In the genomic region with DNA sequence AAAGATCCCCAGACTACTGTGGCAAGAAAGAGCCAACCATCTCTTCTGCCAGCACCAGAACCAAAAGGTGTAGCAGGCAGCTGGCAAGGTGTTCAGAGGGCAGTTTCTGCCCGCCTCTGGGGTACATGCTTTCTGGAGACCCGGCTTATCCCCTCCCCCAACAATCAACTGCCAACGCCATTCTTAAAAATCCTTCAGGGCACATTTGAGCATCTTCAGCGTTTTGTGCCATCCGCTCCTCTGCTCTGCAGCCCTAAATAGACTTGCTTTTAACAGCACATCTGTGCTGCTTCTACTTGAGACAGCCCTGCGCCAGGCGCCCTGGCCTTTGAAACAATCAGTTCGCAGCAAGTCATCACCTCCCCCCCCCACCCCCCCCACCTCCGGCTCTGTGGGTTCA, we compare ENCODE assay signal across 28 mouse cellular contexts. TPM values are rescaled to one million over a fixed set of nuclear protein-coding genes. Genes with fewer than 3 reads are reported as not detected.
DNase-seq lines count a peak whose midpoint lies in the region; ATAC-seq and TF ChIP-seq lines count a peak whose summit lies in the region.
"Had no signal": no experiment of that assay in that cellular context is flagged by ENCODE, and none has a peak within 500 bp of the region (broad histone marks: within the 10 kb centered on the region; RNA-seq: fewer than 3 reads in every experiment).

No protein-coding gene starts in this region.

- no peaks in the 10 kb centered on the region for H3K36me3 ChIP-seq in neural tube, embryonic 15.5 days
- no peaks in the 10 kb centered on the region for H3K36me3 ChIP-seq in intestine, embryonic 16.5 days (ENCODE audit: control insufficient read depth, insufficient read depth, low read length)
- H3K36me3 ChIP-seq: heart, embryonic 10.5 days; intestine, embryonic 15.5 days; kidney, embryonic 15.5 days; limb, embryonic 10.5 days; liver, embryonic 15.5 days; lung, embryonic 15.5 days had no signal

- H3K4me2 ChIP-seq in neural tube, embryonic 15.5 days = no peak overlapping the region
- H3K4me2 ChIP-seq in intestine, embryonic 16.5 days (ENCODE audit: low read depth, low read length) = no peak overlapping the region
- H3K4me2 ChIP-seq: intestine, embryonic 15.5 days; kidney, embryonic 15.5 days; liver, embryonic 15.5 days; lung, embryonic 15.5 days had no signal

- H3K27me3 ChIP-seq in neural tube, embryonic 15.5 days (replicated peaks) = no peaks in the 10 kb centered on the region
- H3K27me3 ChIP-seq in intestine, embryonic 16.5 days (replicated peaks; ENCODE audit: control insufficient read depth, insufficient read depth, low read length) = no peaks in the 10 kb centered on the region
- H3K27me3 ChIP-seq: intestine, embryonic 15.5 days; kidney, embryonic 15.5 days; liver, embryonic 15.5 days; lung, embryonic 15.5 days had no signal

- H3K4me3 ChIP-seq in layer of hippocampus, adult 2 months = no peak overlapping the region
- H3K4me3 ChIP-seq in neural tube, embryonic 15.5 days (replicated peaks) = no peak overlapping the region
- no peak overlapping the region for H3K4me3 ChIP-seq in intestine, embryonic 16.5 days (ENCODE audit: low read length)
- H3K4me3 ChIP-seq: heart, embryonic 10.5 days; intestine, embryonic 15.5 days; kidney, embryonic 15.5 days; limb, embryonic 10.5 days; liver, embryonic 15.5 days; lung, embryonic 15.5 days; myocyte had no signal

- ATAC-seq in neural tube, embryonic 15.5 days (ENCODE audit: low FRiP score) = no peak
- no peak for ATAC-seq in intestine, embryonic 16.5 days
- ATAC-seq: activated CD4-positive, CD25-positive, alpha-beta regulatory T cell, adult 4 months; hindbrain, embryonic 16.5 days; intestine, embryonic 15.5 days; midbrain, embryonic 16.5 days had no signal

- no peaks in the 10 kb centered on the region for H3K9me3 ChIP-seq in neural tube, embryonic 15.5 days (replicated peaks)
- no peaks in the 10 kb centered on the region for H3K9me3 ChIP-seq in intestine, embryonic 16.5 days (ENCODE audit: control insufficient read depth, low read length)
- H3K9me3 ChIP-seq: heart, embryonic 10.5 days; intestine, embryonic 15.5 days; kidney, embryonic 15.5 days; limb, embryonic 10.5 days; liver, embryonic 15.5 days; lung, embryonic 15.5 days had no signal

- TF ChIP-seq CTCF in layer of hippocampus, adult 2 months (conservative IDR thresholded peaks at IDR 0.05) = no peak

- 61% methylated on average over 8 of the region's 9 CpGs for WGBS in neural tube, embryonic 15.5 days
- 76% methylated on average over 8 of the region's 9 CpGs for WGBS in intestine, embryonic 16.5 days

- H3K9ac ChIP-seq in neural tube, embryonic 15.5 days (replicated peaks) = no peak overlapping the region
- no peak overlapping the region for H3K9ac ChIP-seq in intestine, embryonic 16.5 days (ENCODE audit: low read depth, low read length)
- H3K9ac ChIP-seq: intestine, embryonic 15.5 days; kidney, embryonic 15.5 days; liver, embryonic 15.5 days; lung, embryonic 15.5 days had no signal

- peaks cover 2% of the 10 kb centered on the region; the same call in 1 of the 2 replicates for H3K4me1 ChIP-seq in neural tube, embryonic 15.5 days
- no peaks in the 10 kb centered on the region for H3K4me1 ChIP-seq in intestine, embryonic 16.5 days (ENCODE audit: control insufficient read depth, insufficient read depth, low read length)
- H3K4me1 ChIP-seq: intestine, embryonic 15.5 days; kidney, embryonic 15.5 days; liver, embryonic 15.5 days; lung, embryonic 15.5 days had no signal

- peak overlapping the region; percentile 82 for H3K27ac ChIP-seq in layer of hippocampus, adult 2 months
- peak overlapping the region; percentile 28; the same call in 1 of the 2 replicates for H3K27ac ChIP-seq in neural tube, embryonic 15.5 days (replicated peaks)
- no peak overlapping the region for H3K27ac ChIP-seq in intestine, embryonic 16.5 days (ENCODE audit: low read length)
- H3K27ac ChIP-seq: heart, embryonic 10.5 days; intestine, embryonic 15.5 days; kidney, embryonic 15.5 days; limb, embryonic 10.5 days; liver, embryonic 15.5 days; lung, embryonic 15.5 days; macrophage had no signal

- no peak for DNase-seq in layer of hippocampus, adult 2 months (ENCODE audit: low spot score in 2 of 2)
- no peak for DNase-seq in layer of hippocampus, postnatal 25 days (ENCODE audit: extremely low spot score in 1 of 2, low spot score in 1 of 2)
- DNase-seq in neural tube, embryonic 10.5 days (ENCODE audit: extremely low spot score, low spot score) = no peak
- peak; percentile 48 to 57 for DNase-seq in right cerebral cortex, postnatal 10 days (ENCODE audit: low spot score in 2 of 2)
- no peak for DNase-seq in cerebellum, postnatal 25 days
- DNase-seq: adrenal gland, adult 8-10 months; cerebellum, adult 2 months; cerebellum, postnatal 36 days; heart, postnatal 4 days; kidney, postnatal 36 days; liver; thymus, adult 2 months; thymus, postnatal 4 days had no signal

RNA-seq across cellular contexts. Expression of a gene that starts 41.7 kb away (rescaled TPM):
- total RNA-seq in layer of hippocampus, adult 2 months (2021) = 100 to 1,000 TPM; 126 to 139 TPM
- total RNA-seq in layer of hippocampus, postnatal 25 days (2021) = 100 to 1,000 TPM; 118 to 159 TPM
- 5.8 and 7.0 TPM in 2 replicates for polyA plus RNA-seq in neural tube, embryonic 15.5 days (2015; fragmentation: Nextera tagmentation; extraction: Ambion mirVana)
- polyA plus RNA-seq in intestine, embryonic 16.5 days (2015; fragmentation: Nextera tagmentation; extraction: Ambion mirVana) = 0.67 and 0.84 TPM in 2 replicates
- total RNA-seq: MEL had no signal
- polyA plus RNA-seq: activated CD4-positive, CD25-positive, alpha-beta regulatory T cell, adult 4 months; C2C12; liver, embryonic 15.5 days; macrophage; myocyte had no signal

Comparison
In these comparisons a context has a peak if more than half of its experiments do, and no peak if none do; other contexts are left out.
1. DNase-seq: peak in right cerebral cortex, postnatal 10 days (2 of 2); none in layer of hippocampus, adult 2 months (0 of 2), layer of hippocampus, postnatal 25 days (0 of 2), neural tube, embryonic 10.5 days (single experiment) and cerebellum, postnatal 25 days (0 of 2).